Mouse (Mus musculus): ENCODE measurements around the gene Naip1. TPM values are rescaled to one million over a fixed set of nuclear protein-coding genes. Genes with fewer than 3 reads are reported as not detected.
"Not testable (repeated sequence)": the region's sequence is repeated elsewhere in the genome, so short reads cannot be mapped to it uniquely, and the experiment has no call there.

Gene Naip1
- polyA plus RNA-seq (2015; fragmentation: Nextera tagmentation; extraction: Ambion mirVana): 0.91 and 1.7 TPM in 2 replicates

GRCm38 (mm10) chr13:100452415-100453127, at the start of gene Naip1:
Naip1 (minus strand) TSS chr13:100452869.
- H3K4me3 ChIP-seq (replicated peaks; ENCODE audit: low read length); ATAC-seq (ENCODE audit: insufficient read depth, low FRiP score); H3K9me3 ChIP-seq (replicated peaks; ENCODE audit: control insufficient read depth, low read length); H3K27me3 ChIP-seq (ENCODE audit: control insufficient read depth, insufficient read depth, low read length); H3K9ac ChIP-seq (ENCODE audit: low read length); H3K36me3 ChIP-seq (ENCODE audit: control insufficient read depth, insufficient read depth, low read length); H3K4me1 ChIP-seq (ENCODE audit: control insufficient read depth, insufficient read depth, low read length); H3K27ac ChIP-seq (ENCODE audit: low read length); H3K4me2 ChIP-seq (ENCODE audit: low read depth, low read length): not testable (repeated sequence)
- WGBS: 75% methylated on average over 8 of the region's 8 CpGs

GRCm38 (mm10) chr13:100499625-100500024, 47.0 kb upstream of the Naip1 start:
- not testable (repeated sequence) for H3K4me2 ChIP-seq (ENCODE audit: low read depth, low read length); H3K9me3 ChIP-seq (replicated peaks; ENCODE audit: control insufficient read depth, low read length); H3K4me3 ChIP-seq (replicated peaks; ENCODE audit: low read length); H3K36me3 ChIP-seq (ENCODE audit: control insufficient read depth, insufficient read depth, low read length); H3K27ac ChIP-seq (ENCODE audit: low read length); H3K27me3 ChIP-seq (ENCODE audit: control insufficient read depth, insufficient read depth, low read length); H3K9ac ChIP-seq (ENCODE audit: low read length); H3K4me1 ChIP-seq (ENCODE audit: control insufficient read depth, insufficient read depth, low read length); ATAC-seq (ENCODE audit: insufficient read depth, low FRiP score)

GRCm38 (mm10) chr13:100495337-100495736, 42.7 kb upstream of the Naip1 start:
- H3K9ac ChIP-seq (ENCODE audit: low read length): no peak overlapping the region
- H3K36me3 ChIP-seq (ENCODE audit: control insufficient read depth, insufficient read depth, low read length): no peaks in the 10 kb centered on the region
- 84% methylated on average over 4 of the region's 4 CpGs for WGBS
- no peak overlapping the region for H3K4me2 ChIP-seq (ENCODE audit: low read depth, low read length)
- no peak for ATAC-seq (ENCODE audit: insufficient read depth, low FRiP score)
- no peak overlapping the region for H3K4me3 ChIP-seq (replicated peaks; ENCODE audit: low read length)
- peaks cover 3% of the 10 kb centered on the region; the same call in 1 of the 2 replicates for H3K4me1 ChIP-seq (ENCODE audit: control insufficient read depth, insufficient read depth, low read length)
- no peaks in the 10 kb centered on the region for H3K27me3 ChIP-seq (ENCODE audit: control insufficient read depth, insufficient read depth, low read length)
- no peak overlapping the region for H3K27ac ChIP-seq (ENCODE audit: low read length)
- H3K9me3 ChIP-seq (replicated peaks; ENCODE audit: control insufficient read depth, low read length): no peaks in the 10 kb centered on the region

- not testable (repeated sequence) for H3K36me3 ChIP-seq (ENCODE audit: control insufficient read depth, insufficient read depth, low read length); H3K9me3 ChIP-seq (replicated peaks; ENCODE audit: control insufficient read depth, low read length); H3K4me1 ChIP-seq (ENCODE audit: control insufficient read depth, insufficient read depth, low read length); ATAC-seq (ENCODE audit: insufficient read depth, low FRiP score); H3K27ac ChIP-seq (ENCODE audit: low read length); H3K4me2 ChIP-seq (ENCODE audit: low read depth, low read length); H3K27me3 ChIP-seq (ENCODE audit: control insufficient read depth, insufficient read depth, low read length); H3K9ac ChIP-seq (ENCODE audit: low read length); H3K4me3 ChIP-seq (replicated peaks; ENCODE audit: low read length)
- 61% methylated on average over 8 of the region's 8 CpGs for WGBS
These were observed 41.7 kb upstream of the Naip1 start for GRCm38 (mm10) chr13:100494370-100494769.

- Histone ChIP-seq H3K36me3 (ENCODE audit: control insufficient read depth, insufficient read depth, low read length) (no peaks in the 10 kb centered on the region), H3K4me1 (ENCODE audit: control insufficient read depth, insufficient read depth, low read length) (peaks cover 3% of the 10 kb centered on the region; the same call in 1 of the 2 replicates), H3K9ac (ENCODE audit: low read length) (no peak overlapping the region), H3K4me2 (ENCODE audit: low read depth, low read length) (no peak overlapping the region), H3K27me3 (ENCODE audit: control insufficient read depth, insufficient read depth, low read length) (no peaks in the 10 kb centered on the region), H3K9me3 (replicated peaks; ENCODE audit: control insufficient read depth, low read length) (no peaks in the 10 kb centered on the region), H3K27ac (ENCODE audit: low read length) (no peak overlapping the region), H3K4me3 (replicated peaks; ENCODE audit: low read length) (no peak overlapping the region)
- ATAC-seq (ENCODE audit: insufficient read depth, low FRiP score): no peak
- WGBS: 61% methylated on average over 8 of the region's 8 CpGs
These were observed 40.6 kb upstream of the Naip1 start for GRCm38 (mm10) chr13:100493313-100493712.

GRCm38 (mm10) chr13:100492061-100492787, 39.6 kb upstream of the Naip1 start, which contains the start of gene Gtf2h2:
Gtf2h2 (minus strand) TSS chr13:100492579.
- ATAC-seq (ENCODE audit: insufficient read depth, low FRiP score): peak; percentile 75
- WGBS: under 1% methylated on average over 51 of the region's 51 CpGs
- Histone ChIP-seq H3K27ac (ENCODE audit: low read length) (peak within 1 kb of the TSS; percentile 84), H3K4me2 (ENCODE audit: low read depth, low read length) (peak within 1 kb of the TSS; percentile 67), H3K9ac (ENCODE audit: low read length) (peak within 1 kb of the TSS; percentile 94), H3K4me3 (replicated peaks; ENCODE audit: low read length) (peak within 1 kb of the TSS; percentile 91), H3K27me3 (ENCODE audit: control insufficient read depth, insufficient read depth, low read length) (no peaks in the 10 kb centered on the region), H3K9me3 (replicated peaks; ENCODE audit: control insufficient read depth, low read length) (no peaks in the 10 kb centered on the region), H3K4me1 (ENCODE audit: control insufficient read depth, insufficient read depth, low read length) (peaks cover 3% of the 10 kb centered on the region; the same call in 1 of the 2 replicates), H3K36me3 (ENCODE audit: control insufficient read depth, insufficient read depth, low read length) (no peaks in the 10 kb centered on the region; the same call in 1 of the 2 replicates)

GRCm38 (mm10) chr13:100491623-100492022, 39.0 kb upstream of the Naip1 start:
- Histone ChIP-seq H3K36me3 (ENCODE audit: control insufficient read depth, insufficient read depth, low read length) (no peaks in the 10 kb centered on the region; the same call in 1 of the 2 replicates), H3K4me1 (ENCODE audit: control insufficient read depth, insufficient read depth, low read length) (peaks cover 3% of the 10 kb centered on the region; the same call in 1 of the 2 replicates), H3K4me2 (ENCODE audit: low read depth, low read length) (peak overlapping the region; percentile 67), H3K27ac (ENCODE audit: low read length) (no peak overlapping the region; the same call in 1 of the 2 replicates), H3K4me3 (replicated peaks; ENCODE audit: low read length) (peak overlapping the region; percentile 91), H3K9ac (ENCODE audit: low read length) (peak overlapping the region; percentile 94), H3K9me3 (replicated peaks; ENCODE audit: control insufficient read depth, low read length) (no peaks in the 10 kb centered on the region), H3K27me3 (ENCODE audit: control insufficient read depth, insufficient read depth, low read length) (no peaks in the 10 kb centered on the region)
- 16% methylated on average over 6 of the region's 6 CpGs for WGBS
- ATAC-seq (ENCODE audit: insufficient read depth, low FRiP score): no peak

GRCm38 (mm10) chr13:100490424-100490823, 37.8 kb upstream of the Naip1 start:
- Histone ChIP-seq H3K27me3 (ENCODE audit: control insufficient read depth, insufficient read depth, low read length) (no peaks in the 10 kb centered on the region), H3K27ac (ENCODE audit: low read length) (no peak overlapping the region), H3K4me2 (ENCODE audit: low read depth, low read length) (no peak overlapping the region), H3K9ac (ENCODE audit: low read length) (0 out of 2 replicates have a peak overlapping the region, but pooled peaks have one; percentile 46), H3K9me3 (replicated peaks; ENCODE audit: control insufficient read depth, low read length) (no peaks in the 10 kb centered on the region), H3K4me1 (ENCODE audit: control insufficient read depth, insufficient read depth, low read length) (peaks cover 3% of the 10 kb centered on the region; the same call in 1 of the 2 replicates), H3K36me3 (ENCODE audit: control insufficient read depth, insufficient read depth, low read length) (no peaks in the 10 kb centered on the region; the same call in 1 of the 2 replicates), H3K4me3 (replicated peaks; ENCODE audit: low read length) (no peak overlapping the region)
- ATAC-seq (ENCODE audit: insufficient read depth, low FRiP score): no peak
- WGBS: 85% methylated on average over 5 of the region's 5 CpGs

- no peak for ATAC-seq (ENCODE audit: insufficient read depth, low FRiP score)
- H3K27ac ChIP-seq (ENCODE audit: low read length): no peak overlapping the region
- no peaks in the 10 kb centered on the region for H3K27me3 ChIP-seq (ENCODE audit: control insufficient read depth, insufficient read depth, low read length)
- H3K36me3 ChIP-seq (ENCODE audit: control insufficient read depth, insufficient read depth, low read length): peaks cover 3% of the 10 kb centered on the region; the same call in 1 of the 2 replicates
- H3K4me3 ChIP-seq (replicated peaks; ENCODE audit: low read length): no peak overlapping the region
- H3K4me1 ChIP-seq (ENCODE audit: control insufficient read depth, insufficient read depth, low read length): no peaks in the 10 kb centered on the region
- H3K9me3 ChIP-seq (replicated peaks; ENCODE audit: control insufficient read depth, low read length): no peaks in the 10 kb centered on the region
- WGBS: 54% methylated on average over 7 of the region's 7 CpGs
- H3K9ac ChIP-seq (ENCODE audit: low read length): no peak overlapping the region
- H3K4me2 ChIP-seq (ENCODE audit: low read depth, low read length): no peak overlapping the region
These were observed 30.9 kb upstream of the Naip1 start for GRCm38 (mm10) chr13:100483610-100484009.

All from stomach, embryonic 16.5 days (tissue).